Mouse (Mus musculus) kidney, postnatal 0 days (tissue): ENCODE data around the gene Cacna1s. TPM values are rescaled to one million over a fixed set of nuclear protein-coding genes. Genes with fewer than 3 reads are reported as not detected.

Source experiments
- ATAC-seq: fragments of 200-750 bp; cut with Nextera tagmentation; replicated peaks from 2 replicates; pipeline ENCODE4 v1.8.0; 2017; ENCODE audit warnings: low read depth, moderate number of reproducible peaks, moderate TSS enrichment, moderate library complexity; ENCODE audit not compliant: low FRiP score
- DNase-seq: peaks from one replicate; pipeline ENCODE4 v3.0.0-alpha.2; 2016; ENCODE audit warnings: low spot score
- H3K27ac ChIP-seq: fragments of 300-500 bp; sonication (generic); 2 replicates; pipeline ENCODE4 v1.5.1; 2014; ENCODE audit warnings: mild to moderate bottlenecking
- H3K27me3 ChIP-seq: fragments of 300-500 bp; sonication (generic); 2 replicates; pipeline ENCODE4 v1.6.1; 2014; ENCODE audit warnings: low read length, mixed read lengths; ENCODE audit not compliant: insufficient read depth
- H3K36me3 ChIP-seq: fragments of 300-500 bp; sonication (generic); 2 replicates; pipeline ENCODE4 v1.6.1; 2014; ENCODE audit warnings: low read length, mixed read lengths; ENCODE audit not compliant: insufficient read depth
- H3K4me1 ChIP-seq: fragments of 300-500 bp; sonication (generic); replicated peaks from 2 replicates; pipeline ENCODE4 v1.6.1; 2014; ENCODE audit warnings: antibody characterized with exemption, low read length, mixed read lengths; ENCODE audit not compliant: insufficient read depth
- H3K4me2 ChIP-seq: fragments of 300-500 bp; sonication (generic); 2 replicates; pipeline ENCODE4 v1.6.1; 2014; ENCODE audit warnings: mild to moderate bottlenecking, low read length, moderate library complexity, mixed read lengths
- H3K4me3 ChIP-seq: fragments of 300-500 bp; sonication (generic); replicated peaks from 2 replicates; pipeline ENCODE4 v1.5.1; 2014; ENCODE audit warnings: low read depth, low read length
- H3K9ac ChIP-seq: fragments of 300-500 bp; sonication (generic); 2 replicates; pipeline ENCODE4 v1.6.1; 2014; ENCODE audit warnings: low read depth, low read length
- H3K9me3 ChIP-seq: fragments of 300-500 bp; sonication (generic); replicated peaks from 2 replicates; pipeline ENCODE4 v1.6.1; 2016; ENCODE audit warnings: low read length, inconsistent platforms, mixed read lengths
- CTCF ChIP-seq: IDR thresholded peaks from 2 replicates; pipeline ENCODE4 v1.5.1; 2016; ENCODE audit warnings: antibody characterized with exemption, low read depth, mild to moderate bottlenecking, moderate library complexity
- WGBS: fragments of 180-500 bp; shearing (Covaris S2); extraction: QIAGEN DNeasy Blood & Tissue Kit; methylation state at CpG from one replicate; pipeline ENCODE4 v1.1.7; 2014; 5-methylcytosine and 5-hydroxymethylcytosine counted together
- polyA plus RNA-seq: library from polyadenylated mRNA; unstranded; fragments of >200 nt; fragmentation: Nextera tagmentation; extraction: Ambion mirVana; gene quantifications from 2 replicates; pipeline ENCODE4 v1.2.1, GENCODE M21; 2015

Cacna1s gene
- polyA plus RNA-seq, 1 experiment from 2014 or later = 0.20 TPM

- peaks cover 20% of the 10 kb centered on the region for H3K4me1 ChIP-seq
- no peak overlapping the region for H3K4me3 ChIP-seq
- no peak overlapping the region for H3K9ac ChIP-seq
- H3K36me3 ChIP-seq = no peaks in the 10 kb centered on the region
- TF ChIP-seq CTCF = no peak
- DNase-seq = no peak
- no peak for ATAC-seq
- no peaks in the 10 kb centered on the region for H3K9me3 ChIP-seq
- no peak overlapping the region for H3K27ac ChIP-seq
- no peak overlapping the region for H3K4me2 ChIP-seq
- 47% methylated on average over 6 of the region's 6 CpGs for WGBS
- H3K27me3 ChIP-seq = no peaks in the 10 kb centered on the region
Measured at GRCm38 (mm10) chr1:136142336-136142735, 89.8 kb downstream of the Cacna1s start.

DNA sequence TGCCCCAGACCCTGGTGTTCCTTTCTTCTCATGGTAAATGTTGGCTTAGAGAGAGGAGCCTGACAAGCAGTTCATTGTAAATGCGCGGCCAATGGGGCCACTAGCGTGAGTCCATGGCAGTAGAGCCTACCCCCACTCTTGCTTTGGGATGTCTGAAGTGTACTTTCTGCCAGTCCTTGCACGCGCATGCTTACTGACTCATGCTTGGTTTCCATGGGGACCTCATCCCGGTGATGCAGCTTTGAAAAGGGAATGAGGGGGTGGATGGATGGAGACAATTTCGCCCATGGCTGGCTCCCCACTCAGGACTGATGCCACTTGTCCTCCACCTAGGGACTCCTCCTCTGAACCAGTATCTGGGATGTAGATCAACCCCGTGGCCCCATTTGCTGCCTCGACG, 91.0 kb downstream of the Cacna1s start:
- DNase-seq = no peak
- no peaks in the 10 kb centered on the region for H3K9me3 ChIP-seq
- no peak overlapping the region for H3K4me2 ChIP-seq
- no peaks in the 10 kb centered on the region for H3K27me3 ChIP-seq
- 86% methylated on average over 10 of the region's 10 CpGs for WGBS
- no peak for TF ChIP-seq CTCF
- ATAC-seq = no peak
- H3K9ac ChIP-seq = no peak overlapping the region
- H3K4me3 ChIP-seq = no peak overlapping the region
- peaks cover 11% of the 10 kb centered on the region; the same call in 1 of the 2 replicates for H3K4me1 ChIP-seq
- H3K27ac ChIP-seq = no peak overlapping the region
- H3K36me3 ChIP-seq = no peaks in the 10 kb centered on the region

- Histone ChIP-seq H3K27me3 (no peaks in the 10 kb centered on the region), H3K4me3 (no peak overlapping the region), H3K4me2 (no peak overlapping the region), H3K4me1 (no peaks in the 10 kb centered on the region), H3K9me3 (no peaks in the 10 kb centered on the region), H3K9ac (no peak overlapping the region), H3K27ac (no peak overlapping the region), H3K36me3 (no peaks in the 10 kb centered on the region)
- 91% methylated on average over 9 of the region's 9 CpGs for WGBS
- DNase-seq = no peak
- no peak for TF ChIP-seq CTCF
- no peak for ATAC-seq
Measured at GRCm38 (mm10) chr1:136149702-136150101, 97.2 kb downstream of the Cacna1s start.

DNA sequence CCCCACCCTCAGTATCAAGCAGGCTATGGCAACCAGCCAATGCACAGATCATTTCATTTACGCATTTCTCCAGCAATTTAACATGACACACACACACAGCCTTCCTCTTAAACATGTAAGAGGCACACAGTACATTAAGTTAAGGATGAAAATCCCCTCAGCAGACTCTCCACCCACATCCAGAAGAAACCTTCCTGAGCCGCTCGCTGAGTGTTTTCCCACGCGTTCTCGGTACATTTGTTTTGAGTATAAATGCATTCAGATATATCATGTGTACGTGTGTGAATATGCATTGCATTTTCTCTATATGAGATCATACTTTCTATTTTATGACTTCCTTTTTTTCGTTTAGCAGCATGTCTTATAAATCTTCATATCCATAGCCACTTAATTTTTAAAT, 98.8 kb downstream of the Cacna1s start:
- no peak for ATAC-seq
- DNase-seq = no peak
- 73% methylated on average over 8 of the region's 8 CpGs for WGBS
- no peaks in the 10 kb centered on the region for H3K36me3 ChIP-seq
- no peak overlapping the region for H3K27ac ChIP-seq
- no peak overlapping the region for H3K4me2 ChIP-seq
- no peaks in the 10 kb centered on the region for H3K27me3 ChIP-seq
- TF ChIP-seq CTCF = no peak
- no peak overlapping the region for H3K9ac ChIP-seq
- no peak overlapping the region for H3K4me3 ChIP-seq
- no peaks in the 10 kb centered on the region for H3K4me1 ChIP-seq
- H3K9me3 ChIP-seq = no peaks in the 10 kb centered on the region

GRCm38 (mm10) chr1:136156304-136156703, 103.8 kb downstream of the Cacna1s start:
- no peaks in the 10 kb centered on the region for H3K9me3 ChIP-seq
- no peak for TF ChIP-seq CTCF
- H3K4me2 ChIP-seq = no peak overlapping the region
- H3K9ac ChIP-seq = no peak overlapping the region
- no peaks in the 10 kb centered on the region for H3K4me1 ChIP-seq
- ATAC-seq = no peak
- no peak for DNase-seq
- no peaks in the 10 kb centered on the region for H3K27me3 ChIP-seq
- 97% methylated on average over 4 of the region's 4 CpGs for WGBS
- H3K27ac ChIP-seq = no peak overlapping the region
- no peaks in the 10 kb centered on the region for H3K36me3 ChIP-seq
- H3K4me3 ChIP-seq = no peak overlapping the region

DNA sequence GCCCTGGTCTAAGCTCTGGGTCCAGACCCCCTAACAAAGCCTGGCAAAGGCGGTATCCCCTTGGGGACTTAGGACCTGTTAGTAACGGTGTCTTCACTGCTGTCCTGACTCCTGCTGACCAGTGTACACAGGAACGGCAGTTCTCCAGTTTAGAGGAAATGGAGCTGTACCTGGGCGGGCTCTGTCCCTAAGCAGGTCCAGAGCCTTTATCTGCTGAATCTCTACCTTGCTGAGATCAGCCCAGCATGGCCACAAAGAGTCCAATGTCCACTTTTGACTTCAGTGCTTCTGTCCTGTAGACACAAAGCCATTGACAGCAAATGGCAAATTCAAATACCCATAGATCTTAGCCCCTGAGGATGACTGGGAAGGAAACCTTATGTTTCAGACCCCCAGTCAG, 104.4 kb downstream of the Cacna1s start:
- 96% methylated on average over 4 of the region's 4 CpGs for WGBS

DNA sequence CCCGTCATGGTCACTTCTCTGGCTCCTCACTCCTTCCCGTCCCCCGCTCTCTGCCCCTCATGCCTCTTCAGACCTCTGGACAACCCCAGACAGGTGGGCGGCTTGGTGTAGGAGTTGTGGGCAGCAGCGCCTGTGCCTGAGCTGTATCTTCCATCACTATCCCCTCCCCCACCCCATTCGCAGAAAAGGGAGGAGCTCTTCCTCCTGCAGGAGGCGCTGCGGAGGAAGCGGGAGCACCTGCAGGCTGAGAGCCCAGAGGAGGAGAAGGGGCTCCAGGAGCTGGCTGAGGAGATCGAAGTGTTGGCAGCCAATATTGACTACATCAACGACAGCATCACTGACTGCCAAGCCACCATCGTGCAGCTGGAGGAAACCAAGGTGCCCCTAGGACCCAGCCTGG, 107.3 kb downstream of the Cacna1s start:
- Histone ChIP-seq H3K27ac (no peak overlapping the region), H3K9ac (no peak overlapping the region), H3K4me2 (no peak overlapping the region), H3K36me3 (no peaks in the 10 kb centered on the region), H3K27me3 (no peaks in the 10 kb centered on the region), H3K4me1 (no peaks in the 10 kb centered on the region), H3K9me3 (no peaks in the 10 kb centered on the region), H3K4me3 (no peak overlapping the region)
- TF ChIP-seq CTCF = peak; percentile 44
- no peak for DNase-seq
- 59% methylated on average over 12 of the region's 12 CpGs for WGBS
- no peak for ATAC-seq

More for the DNA sequence above, 104.4 kb downstream of the Cacna1s start:
- no peaks in the 10 kb centered on the region for H3K4me1 ChIP-seq
- no peaks in the 10 kb centered on the region for H3K27me3 ChIP-seq
- no peaks in the 10 kb centered on the region for H3K36me3 ChIP-seq
- no peaks in the 10 kb centered on the region for H3K9me3 ChIP-seq
- H3K4me3 ChIP-seq = no peak overlapping the region
- DNase-seq (no peak), ATAC-seq (no peak)
- H3K9ac ChIP-seq = no peak overlapping the region
- H3K27ac ChIP-seq = no peak overlapping the region
- H3K4me2 ChIP-seq = no peak overlapping the region
- TF ChIP-seq CTCF = no peak
